Mouse (Mus musculus) kidney, postnatal 0 days (tissue): Measurements from ENCODE around the gene Il17f. TPM values are rescaled to one million over a fixed set of nuclear protein-coding genes. Genes with fewer than 3 reads are reported as not detected.

ENCODE experiments used
- ATAC-seq: fragments of 200-750 bp; cut with Nextera tagmentation; replicated peaks from 2 replicates; pipeline ENCODE4 v1.8.0; 2017; ENCODE audit warnings: low read depth, moderate number of reproducible peaks, moderate TSS enrichment, moderate library complexity; ENCODE audit not compliant: low FRiP score
- DNase-seq: peaks from one replicate; pipeline ENCODE4 v3.0.0-alpha.2; 2016; ENCODE audit warnings: low spot score
- H3K27ac ChIP-seq: fragments of 300-500 bp; sonication (generic); 2 replicates; pipeline ENCODE4 v1.5.1; 2014; ENCODE audit warnings: mild to moderate bottlenecking
- H3K27me3 ChIP-seq: fragments of 300-500 bp; sonication (generic); 2 replicates; pipeline ENCODE4 v1.6.1; 2014; ENCODE audit warnings: low read length, mixed read lengths; ENCODE audit not compliant: insufficient read depth
- H3K36me3 ChIP-seq: fragments of 300-500 bp; sonication (generic); 2 replicates; pipeline ENCODE4 v1.6.1; 2014; ENCODE audit warnings: low read length, mixed read lengths; ENCODE audit not compliant: insufficient read depth
- H3K4me1 ChIP-seq: fragments of 300-500 bp; sonication (generic); replicated peaks from 2 replicates; pipeline ENCODE4 v1.6.1; 2014; ENCODE audit warnings: antibody characterized with exemption, low read length, mixed read lengths; ENCODE audit not compliant: insufficient read depth
- H3K4me2 ChIP-seq: fragments of 300-500 bp; sonication (generic); 2 replicates; pipeline ENCODE4 v1.6.1; 2014; ENCODE audit warnings: mild to moderate bottlenecking, low read length, moderate library complexity, mixed read lengths
- H3K4me3 ChIP-seq: fragments of 300-500 bp; sonication (generic); replicated peaks from 2 replicates; pipeline ENCODE4 v1.5.1; 2014; ENCODE audit warnings: low read depth, low read length
- H3K9ac ChIP-seq: fragments of 300-500 bp; sonication (generic); 2 replicates; pipeline ENCODE4 v1.6.1; 2014; ENCODE audit warnings: low read depth, low read length
- H3K9me3 ChIP-seq: fragments of 300-500 bp; sonication (generic); replicated peaks from 2 replicates; pipeline ENCODE4 v1.6.1; 2016; ENCODE audit warnings: low read length, inconsistent platforms, mixed read lengths
- CTCF ChIP-seq: IDR thresholded peaks from 2 replicates; pipeline ENCODE4 v1.5.1; 2016; ENCODE audit warnings: antibody characterized with exemption, low read depth, mild to moderate bottlenecking, moderate library complexity
- WGBS: fragments of 180-500 bp; shearing (Covaris S2); extraction: QIAGEN DNeasy Blood & Tissue Kit; methylation state at CpG from one replicate; pipeline ENCODE4 v1.1.7; 2014; 5-methylcytosine and 5-hydroxymethylcytosine counted together
- polyA plus RNA-seq: library from polyadenylated mRNA; unstranded; fragments of >200 nt; fragmentation: Nextera tagmentation; extraction: Ambion mirVana; gene quantifications from 2 replicates; pipeline ENCODE4 v1.2.1, GENCODE M21; 2015

Gene Il17f
- polyA plus RNA-seq, 1 experiment from 2014 or later: not detected

- no peak overlapping the region for H3K4me2 ChIP-seq
- H3K4me1 ChIP-seq: 0 out of 2 replicates have a peak, but pooled peaks cover 3% of the 10 kb centered on the region
- WGBS: 75% methylated on average over 9 of the region's 9 CpGs
- no peak overlapping the region for H3K4me3 ChIP-seq
- peak; percentile 16 for DNase-seq
- H3K36me3 ChIP-seq: peaks cover 46% of the 10 kb centered on the region
- no peak overlapping the region; the same call in 1 of the 2 replicates for H3K27ac ChIP-seq
- TF ChIP-seq CTCF: no peak
- H3K9me3 ChIP-seq: no peaks in the 10 kb centered on the region
- H3K27me3 ChIP-seq: no peaks in the 10 kb centered on the region
- no peak overlapping the region for H3K9ac ChIP-seq
- no peak for ATAC-seq
Measured at GRCm38 (mm10) chr1:20817172-20817571, 26.8 kb upstream of the Il17f start.

- Histone ChIP-seq H3K9me3 (no peaks in the 10 kb centered on the region), H3K27ac (no peak overlapping the region), H3K27me3 (no peaks in the 10 kb centered on the region), H3K36me3 (peaks cover 60% of the 10 kb centered on the region), H3K4me2 (no peak overlapping the region), H3K4me3 (no peak overlapping the region), H3K9ac (no peak overlapping the region), H3K4me1 (0 out of 2 replicates have a peak, but pooled peaks cover 3% of the 10 kb centered on the region)
- DNase-seq (no peak), ATAC-seq (no peak)
- 92% methylated on average over 8 of the region's 8 CpGs for WGBS
- no peak for TF ChIP-seq CTCF
Measured at GRCm38 (mm10) chr1:20814521-20814920, 24.1 kb upstream of the Il17f start.

- no peak for TF ChIP-seq CTCF
- Histone ChIP-seq H3K4me3 (no peak overlapping the region), H3K4me2 (no peak overlapping the region), H3K9ac (no peak overlapping the region), H3K36me3 (peaks cover 59% of the 10 kb centered on the region), H3K27ac (no peak overlapping the region), H3K4me1 (no peaks in the 10 kb centered on the region), H3K27me3 (no peaks in the 10 kb centered on the region), H3K9me3 (no peaks in the 10 kb centered on the region)
- no peak for DNase-seq
- no peak for ATAC-seq
- WGBS: 93% methylated on average over 10 of the region's 10 CpGs
Measured at GRCm38 (mm10) chr1:20804526-20804925, 14.1 kb upstream of the Il17f start.

GRCm38 (mm10) chr1:20801682-20802390, 11.4 kb upstream of the Il17f start:
- DNase-seq: peak; percentile 67
- H3K27ac ChIP-seq: no peak overlapping the region
- H3K9ac ChIP-seq: no peak overlapping the region
- no peak overlapping the region for H3K4me2 ChIP-seq
- H3K27me3 ChIP-seq: no peaks in the 10 kb centered on the region
- ATAC-seq: no peak
- no peak overlapping the region for H3K4me3 ChIP-seq
- 81% methylated on average over 8 of the region's 8 CpGs for WGBS
- H3K4me1 ChIP-seq: no peaks in the 10 kb centered on the region
- peak; percentile 81 for TF ChIP-seq CTCF
- H3K9me3 ChIP-seq: no peaks in the 10 kb centered on the region
- peaks cover 36% of the 10 kb centered on the region for H3K36me3 ChIP-seq

GRCm38 (mm10) chr1:20801275-20801674, 10.9 kb upstream of the Il17f start:
- Histone ChIP-seq H3K9me3 (no peaks in the 10 kb centered on the region), H3K4me1 (no peaks in the 10 kb centered on the region), H3K9ac (no peak overlapping the region), H3K27me3 (no peaks in the 10 kb centered on the region), H3K4me2 (no peak overlapping the region), H3K36me3 (peaks cover 30% of the 10 kb centered on the region), H3K27ac (no peak overlapping the region), H3K4me3 (no peak overlapping the region)
- no peak for ATAC-seq
- WGBS: 100% methylated on average over 2 of the region's 2 CpGs
- DNase-seq: no peak
- no peak for TF ChIP-seq CTCF

- no peak overlapping the region for H3K4me2 ChIP-seq
- no peak overlapping the region for H3K9ac ChIP-seq
- H3K27ac ChIP-seq: no peak overlapping the region
- no peak overlapping the region for H3K4me3 ChIP-seq
- no peak for DNase-seq
- no peaks in the 10 kb centered on the region for H3K36me3 ChIP-seq
- no peak for ATAC-seq
- TF ChIP-seq CTCF: no peak
- H3K4me1 ChIP-seq: no peaks in the 10 kb centered on the region
- H3K9me3 ChIP-seq: no peaks in the 10 kb centered on the region
- H3K27me3 ChIP-seq: no peaks in the 10 kb centered on the region
- 93% methylated on average over 5 of the region's 5 CpGs for WGBS
Measured at GRCm38 (mm10) chr1:20795178-20795577, 4.8 kb upstream of the Il17f start.
